Mouse (Mus musculus): ENCODE measurements around the gene Zfp663. TPM values are rescaled to one million over a fixed set of nuclear protein-coding genes. Genes with fewer than 3 reads are reported as not detected.

Zfp663 gene
- total and polyA plus RNA-seq, 2 experiments from 2014 or later: 3.3 to 14.4 TPM

- no peak for DNase-seq
- peaks cover 27% of the 10 kb centered on the region for H3K4me1 ChIP-seq (ENCODE audit: insufficient read depth)
These were observed 52.3 kb downstream of the Zfp663 start for GRCm38 (mm10) chr2:165316204-165316603.

DNA sequence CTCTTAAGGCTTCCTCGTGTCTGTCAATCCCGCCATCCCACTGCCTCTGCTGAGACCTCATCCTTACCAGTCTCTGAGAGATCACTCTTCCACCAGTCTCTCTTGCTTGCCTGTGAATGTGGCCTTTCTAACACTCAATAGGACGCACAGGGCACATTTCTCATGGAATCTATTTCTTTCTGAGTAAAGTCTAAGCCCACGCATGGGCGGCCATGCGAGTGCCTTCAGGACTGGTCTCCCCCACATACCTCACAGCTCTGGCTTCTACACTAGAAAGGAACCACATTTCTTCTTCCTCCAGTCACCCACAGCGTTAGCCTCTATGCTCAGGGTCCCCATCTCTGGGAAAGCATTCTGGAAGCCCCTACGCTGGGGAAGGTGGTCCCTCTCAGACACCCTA lies 54.3 kb downstream of the Zfp663 start:
- peaks cover 21% of the 10 kb centered on the region for H3K4me1 ChIP-seq (ENCODE audit: insufficient read depth)
- no peak for TF ChIP-seq CTCF (IDR thresholded peaks at IDR 0.05; ENCODE audit: low read depth)
- H3K27ac ChIP-seq (ENCODE audit: low read depth, low read length): no peak overlapping the region
- no peak overlapping the region for H3K4me2 ChIP-seq (ENCODE audit: low read depth)
- WGBS: 86% methylated on average over 8 of the region's 8 CpGs
- H3K9me3 ChIP-seq (ENCODE audit: low read length): no peaks in the 10 kb centered on the region
- no peaks in the 10 kb centered on the region for H3K27me3 ChIP-seq (ENCODE audit: insufficient read depth, low read length)
- no peak overlapping the region for H3K4me3 ChIP-seq (ENCODE audit: low read depth, low read length)
- no peak for DNase-seq
- H3K36me3 ChIP-seq (ENCODE audit: insufficient read depth): peaks cover 61% of the 10 kb centered on the region
- ATAC-seq: no peak
- H3K9ac ChIP-seq: no peak overlapping the region

More at GRCm38 (mm10) chr2:165316204-165316603, 52.3 kb downstream of the Zfp663 start:
- Histone ChIP-seq H3K36me3 (ENCODE audit: insufficient read depth) (peaks cover 44% of the 10 kb centered on the region), H3K4me2 (ENCODE audit: low read depth) (no peak overlapping the region), H3K27me3 (ENCODE audit: insufficient read depth, low read length) (no peaks in the 10 kb centered on the region), H3K4me3 (ENCODE audit: low read depth, low read length) (no peak overlapping the region), H3K9ac (peak overlapping the region; percentile 37), H3K9me3 (ENCODE audit: low read length) (no peaks in the 10 kb centered on the region), H3K27ac (ENCODE audit: low read depth, low read length) (peak overlapping the region; percentile 82)
- 51% methylated on average over 10 of the region's 10 CpGs for WGBS
- ATAC-seq: 0 out of 2 replicates have a peak, but pooled peaks have one; percentile 3
- no peak for TF ChIP-seq CTCF (IDR thresholded peaks at IDR 0.05; ENCODE audit: low read depth)

GRCm38 (mm10) chr2:165312381-165312780 lies 56.1 kb downstream of the Zfp663 start:
- no peak overlapping the region for H3K27ac ChIP-seq (ENCODE audit: low read depth, low read length)
- H3K9me3 ChIP-seq (ENCODE audit: low read length): no peaks in the 10 kb centered on the region
- peaks cover 78% of the 10 kb centered on the region for H3K36me3 ChIP-seq (ENCODE audit: insufficient read depth)
- no peak overlapping the region for H3K4me2 ChIP-seq (ENCODE audit: low read depth)
- ATAC-seq (no peak), DNase-seq (no peak)
- H3K4me1 ChIP-seq (ENCODE audit: insufficient read depth): peaks cover 16% of the 10 kb centered on the region
- H3K27me3 ChIP-seq (ENCODE audit: insufficient read depth, low read length): no peaks in the 10 kb centered on the region
- WGBS: 74% methylated on average over 7 of the region's 7 CpGs
- H3K4me3 ChIP-seq (ENCODE audit: low read depth, low read length): no peak overlapping the region
- no peak for TF ChIP-seq CTCF (IDR thresholded peaks at IDR 0.05; ENCODE audit: low read depth)
- H3K9ac ChIP-seq: no peak overlapping the region

DNA sequence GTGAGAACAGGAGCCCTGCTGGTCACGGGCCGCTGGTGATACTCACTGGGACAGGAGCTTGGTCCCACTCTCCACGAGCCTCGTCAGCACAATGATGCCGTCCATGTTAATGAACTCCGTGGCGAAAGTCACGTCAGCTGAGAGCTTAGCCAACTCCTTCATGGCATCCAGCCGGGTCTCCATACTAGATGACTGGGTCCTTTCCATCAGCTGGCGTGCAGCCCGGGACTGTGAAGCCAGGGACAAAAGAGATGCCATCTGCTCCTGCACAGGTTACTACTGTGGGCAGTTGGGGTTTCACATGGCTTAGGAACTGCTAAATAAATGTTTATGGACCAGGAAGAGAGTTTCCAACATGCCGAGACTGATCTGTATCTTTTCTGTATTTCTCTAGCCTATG lies 57.0 kb downstream of the Zfp663 start:
- no peaks in the 10 kb centered on the region for H3K9me3 ChIP-seq (ENCODE audit: low read length)
- H3K4me3 ChIP-seq (ENCODE audit: low read depth, low read length): no peak overlapping the region
- H3K4me2 ChIP-seq (ENCODE audit: low read depth): no peak overlapping the region
- H3K27me3 ChIP-seq (ENCODE audit: insufficient read depth, low read length): no peaks in the 10 kb centered on the region
- 34% methylated on average over 12 of the region's 12 CpGs for WGBS
- no peak for TF ChIP-seq CTCF (IDR thresholded peaks at IDR 0.05; ENCODE audit: low read depth)
- no peak overlapping the region for H3K9ac ChIP-seq
- peaks cover 8% of the 10 kb centered on the region for H3K4me1 ChIP-seq (ENCODE audit: insufficient read depth)
- no peak overlapping the region for H3K27ac ChIP-seq (ENCODE audit: low read depth, low read length)
- DNase-seq (peak; percentile 66), ATAC-seq (peak; percentile 42)
- peaks cover 86% of the 10 kb centered on the region for H3K36me3 ChIP-seq (ENCODE audit: insufficient read depth)

DNA sequence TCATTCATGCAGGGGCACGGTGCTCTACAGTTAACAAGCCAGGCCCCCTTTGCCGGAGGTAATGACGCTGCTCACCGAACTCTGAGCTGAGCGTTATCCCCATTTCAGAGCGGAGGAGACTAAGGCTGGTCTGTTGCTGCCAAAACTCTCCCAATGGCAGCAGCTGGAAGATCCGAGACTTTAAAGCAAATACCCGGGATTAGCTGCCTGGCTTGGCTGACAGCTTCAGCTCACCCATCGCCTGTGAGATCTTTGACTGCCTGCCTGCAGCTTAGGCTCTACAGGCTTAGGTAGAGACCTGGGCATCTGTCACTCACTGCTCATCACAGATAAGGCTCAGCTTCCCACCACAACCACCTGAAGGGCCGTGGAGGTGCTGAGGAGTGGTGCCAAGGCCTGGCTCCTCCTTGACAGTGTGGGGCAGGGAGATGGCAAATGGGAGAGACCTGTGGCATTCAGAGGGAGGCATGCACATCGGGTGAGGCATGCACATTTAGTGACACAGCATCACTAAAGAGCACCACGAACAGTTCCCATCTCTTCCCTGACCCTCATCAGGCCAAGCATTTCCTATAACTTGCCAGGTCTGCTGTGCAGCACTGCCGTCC lies 57.6 kb downstream of the Zfp663 start:
- 28% methylated on average over 13 of the region's 13 CpGs for WGBS
- H3K27ac ChIP-seq (ENCODE audit: low read depth, low read length): no peak overlapping the region; the same call in 1 of the 2 replicates
- peaks cover 85% of the 10 kb centered on the region for H3K36me3 ChIP-seq (ENCODE audit: insufficient read depth)
- no peaks in the 10 kb centered on the region for H3K9me3 ChIP-seq (ENCODE audit: low read length)
- ATAC-seq (peak; percentile 10; the same call in 1 of the 2 replicates), DNase-seq (no peak)
- no peak overlapping the region for H3K9ac ChIP-seq
- no peak for TF ChIP-seq CTCF (IDR thresholded peaks at IDR 0.05; ENCODE audit: low read depth)
- H3K4me3 ChIP-seq (ENCODE audit: low read depth, low read length): no peak overlapping the region
- H3K4me1 ChIP-seq (ENCODE audit: insufficient read depth): 0 out of 2 replicates have a peak, but pooled peaks cover 2% of the 10 kb centered on the region
- H3K27me3 ChIP-seq (ENCODE audit: insufficient read depth, low read length): no peaks in the 10 kb centered on the region
- no peak overlapping the region for H3K4me2 ChIP-seq (ENCODE audit: low read depth)

GRCm38 (mm10) chr2:165307801-165308200 lies 60.7 kb downstream of the Zfp663 start:
- H3K27ac ChIP-seq (ENCODE audit: low read depth, low read length): no peak overlapping the region
- no peak overlapping the region for H3K9ac ChIP-seq
- H3K36me3 ChIP-seq (ENCODE audit: insufficient read depth): peaks cover 77% of the 10 kb centered on the region
- TF ChIP-seq CTCF (IDR thresholded peaks at IDR 0.05; ENCODE audit: low read depth): no peak
- H3K4me1 ChIP-seq (ENCODE audit: insufficient read depth): no peaks in the 10 kb centered on the region
- no peaks in the 10 kb centered on the region for H3K27me3 ChIP-seq (ENCODE audit: insufficient read depth, low read length)
- ATAC-seq (no peak), DNase-seq (no peak)
- H3K9me3 ChIP-seq (ENCODE audit: low read length): no peaks in the 10 kb centered on the region
- no peak overlapping the region for H3K4me3 ChIP-seq (ENCODE audit: low read depth, low read length)
- 88% methylated on average over 6 of the region's 6 CpGs for WGBS
- H3K4me2 ChIP-seq (ENCODE audit: low read depth): no peak overlapping the region

GRCm38 (mm10) chr2:165305438-165305837 lies 63.1 kb downstream of the Zfp663 start:
- Histone ChIP-seq H3K4me3 (ENCODE audit: low read depth, low read length) (no peak overlapping the region), H3K9me3 (ENCODE audit: low read length) (no peaks in the 10 kb centered on the region), H3K9ac (no peak overlapping the region), H3K36me3 (ENCODE audit: insufficient read depth) (peaks cover 70% of the 10 kb centered on the region), H3K4me2 (ENCODE audit: low read depth) (no peak overlapping the region), H3K27ac (ENCODE audit: low read depth, low read length) (no peak overlapping the region), H3K27me3 (ENCODE audit: insufficient read depth, low read length) (no peaks in the 10 kb centered on the region), H3K4me1 (ENCODE audit: insufficient read depth) (no peaks in the 10 kb centered on the region)
- WGBS: 88% methylated on average over 8 of the region's 8 CpGs
- DNase-seq: no peak
- no peak for ATAC-seq
- TF ChIP-seq CTCF (IDR thresholded peaks at IDR 0.05; ENCODE audit: low read depth): no peak

All from forebrain, postnatal 0 days (tissue).